Mouse (Mus musculus) induced T-regulatory cell, adult 2 months (primary cell): Measurements from ENCODE around the gene Itga2b.
"Not testable (repeated sequence)": the region's sequence is repeated elsewhere in the genome, so short reads cannot be mapped to it uniquely, and the experiment has no call there.

ENCODE experiments used
- DNase-seq: peaks from one replicate; pipeline ENCODE4 v3.0.0-alpha.2; 2012; ENCODE audit warnings: low read depth

Itga2b gene

GRCm38 (mm10) chr11:102411061-102411460 lies 58.9 kb downstream of the Itga2b start:
- no peak for DNase-seq

GRCm38 (mm10) chr11:102410345-102410744 lies 59.6 kb downstream of the Itga2b start:
- not testable (repeated sequence) for DNase-seq

GRCm38 (mm10) chr11:102409795-102410330 lies 60.1 kb downstream of the Itga2b start:
- no peak for DNase-seq

GRCm38 (mm10) chr11:102408888-102409794 lies 60.8 kb downstream of the Itga2b start:
- no peak for DNase-seq

- peak; percentile 98 for DNase-seq
Measured at GRCm38 (mm10) chr11:102408344-102408876, 61.5 kb downstream of the Itga2b start.

- no peak for DNase-seq
Measured at GRCm38 (mm10) chr11:102407834-102408215, 62.1 kb downstream of the Itga2b start, which contains the start of gene Slc25a39. TSS of gene Slc25a39 (minus strand) at chr11:102407946.

DNA sequence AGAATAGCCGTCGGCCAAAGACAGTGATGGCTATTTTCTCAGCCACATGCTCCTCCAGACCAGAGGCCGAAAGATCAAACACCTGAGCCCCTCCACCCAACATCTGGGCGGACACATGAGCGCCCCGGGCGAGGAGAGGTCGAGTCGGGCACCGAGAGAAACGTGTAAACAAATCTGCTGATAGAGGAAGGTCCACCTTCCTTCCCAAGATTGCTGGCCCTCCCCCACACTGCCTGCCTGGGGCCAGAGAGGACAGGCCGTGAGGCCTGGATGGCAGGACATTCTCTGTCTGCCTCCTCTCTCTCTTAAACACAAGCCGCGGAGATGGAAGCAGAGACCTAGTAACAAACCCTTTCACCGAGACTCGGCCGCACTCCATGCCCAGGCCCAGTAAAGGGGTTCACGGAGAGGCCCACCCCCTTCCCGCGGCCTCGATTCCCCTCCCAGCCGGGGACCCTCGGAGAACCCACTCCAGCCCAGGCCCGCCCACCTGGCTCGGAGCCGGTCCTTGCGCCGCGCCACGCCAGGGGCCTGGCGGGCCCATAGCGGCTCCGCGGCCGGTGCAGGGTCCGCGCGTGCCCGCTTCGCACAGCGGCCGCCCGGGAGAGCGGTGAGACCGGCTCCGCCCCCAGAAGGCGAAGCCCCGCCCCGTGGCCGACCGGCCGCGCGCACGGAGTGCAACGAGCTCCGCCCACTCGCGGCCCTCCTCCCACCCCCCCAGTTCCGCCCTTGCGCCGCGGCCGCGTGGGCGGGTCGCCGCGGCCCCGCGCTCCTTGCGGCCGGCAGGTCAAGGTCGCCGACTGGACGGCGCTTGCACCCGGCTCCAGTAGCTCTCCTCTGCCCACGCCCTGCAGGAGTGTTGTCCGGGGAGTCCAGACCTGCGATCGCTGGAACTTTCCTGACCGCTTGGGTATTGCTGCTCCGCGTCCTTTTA lies 62.8 kb downstream of the Itga2b start:
- DNase-seq: peak; percentile 93

DNA sequence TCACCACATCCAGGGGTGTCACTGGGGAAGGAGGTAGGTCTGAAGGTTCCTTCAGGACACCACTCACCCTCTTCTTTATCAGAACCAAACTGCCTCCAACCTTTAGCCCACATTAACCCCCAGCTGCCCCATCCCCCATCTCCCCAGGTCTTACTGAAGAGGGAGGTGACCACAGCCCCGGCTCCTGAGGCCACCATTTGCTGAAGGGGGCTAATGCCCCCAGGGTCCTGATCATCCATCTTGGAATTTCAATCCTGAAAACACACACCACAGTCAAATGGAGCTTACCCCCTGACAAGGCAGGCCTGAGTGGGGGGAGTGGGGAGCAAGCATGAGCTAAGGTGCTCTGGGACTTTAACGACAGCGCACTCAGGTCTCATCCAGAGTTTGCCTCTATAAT lies 63.5 kb downstream of the Itga2b start:
- DNase-seq: no peak

- DNase-seq: no peak
Measured at GRCm38 (mm10) chr11:102405544-102406285, 64.2 kb downstream of the Itga2b start.

DNA sequence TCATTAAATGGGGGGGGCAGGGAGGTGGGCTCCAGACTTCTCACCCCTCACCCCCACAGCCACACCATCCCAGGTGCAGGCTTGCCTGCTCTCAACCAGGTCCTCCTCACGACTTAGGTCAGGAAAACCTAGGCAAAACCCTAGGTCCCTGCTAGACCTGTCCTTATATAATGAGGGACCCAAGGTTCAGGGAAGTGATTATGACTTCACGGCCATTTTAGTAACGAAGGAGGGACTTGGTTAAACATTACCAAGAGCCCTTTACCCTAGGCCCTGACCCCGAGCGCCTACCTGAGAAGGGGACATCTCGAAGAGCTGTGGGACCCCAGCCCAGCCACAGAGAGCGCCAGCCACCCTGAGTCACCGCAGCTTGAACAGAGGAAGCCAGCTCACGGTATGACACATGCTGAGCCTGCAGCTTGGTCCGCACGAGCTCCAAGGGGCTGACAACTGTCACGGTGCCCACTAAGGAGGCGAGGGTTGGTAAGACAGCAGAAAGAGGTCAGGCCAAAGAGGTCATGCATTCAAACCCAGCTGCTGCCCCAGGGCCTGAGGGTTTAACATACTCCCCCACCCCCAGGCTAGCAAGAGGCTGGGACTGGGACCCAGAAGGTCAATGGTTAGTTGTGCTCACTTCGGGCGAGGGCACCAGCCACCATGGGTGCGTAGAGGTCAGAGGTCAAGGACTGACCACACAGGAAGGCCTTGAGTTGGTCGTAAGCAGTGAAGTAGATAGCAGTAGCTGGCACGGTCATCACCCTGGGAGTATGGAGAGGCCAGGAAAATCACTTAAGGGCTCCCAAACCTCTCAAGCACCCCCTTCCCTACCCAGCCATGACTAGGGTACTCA lies 65.5 kb downstream of the Itga2b start:
- no peak for DNase-seq

- DNase-seq: no peak
Measured at GRCm38 (mm10) chr11:102403657-102404056, 66.3 kb downstream of the Itga2b start.
